Mouse (Mus musculus): Measurements from ENCODE around the gene Synpo2l. TPM values are rescaled to one million over a fixed set of nuclear protein-coding genes. Genes with fewer than 3 reads are reported as not detected.

The Synpo2l gene
- polyA plus RNA-seq, 1 experiment: 0.07 TPM

DNA sequence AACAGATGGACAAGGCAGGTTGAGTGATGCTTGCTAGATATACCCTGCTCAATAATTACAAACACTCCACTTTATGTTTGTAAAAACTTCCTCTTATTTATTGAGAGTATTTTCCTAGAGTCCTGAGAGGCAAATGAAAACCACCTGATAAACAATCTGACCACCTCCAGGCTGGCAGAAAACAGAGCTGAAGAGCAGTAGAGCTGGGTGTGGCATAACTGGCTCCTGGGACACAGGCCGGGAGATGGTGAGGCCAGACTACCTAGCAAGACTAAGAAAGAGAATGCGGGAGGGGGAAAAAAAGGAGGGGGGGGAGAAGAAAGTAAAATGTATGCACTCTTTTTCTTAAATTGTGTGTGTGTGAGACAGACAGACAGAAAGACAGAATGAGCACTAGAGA, 45.7 kb downstream of the Synpo2l start:
- peaks cover 4% of the 10 kb centered on the region; the same call in 1 of the 2 replicates for H3K4me1 ChIP-seq (ENCODE audit: control insufficient read depth, insufficient read depth, insufficient read length)
- WGBS: 79% methylated on average over 2 of the region's 2 CpGs
- no peaks in the 10 kb centered on the region for H3K36me3 ChIP-seq (ENCODE audit: control insufficient read depth, insufficient read depth, low read length)
- DNase-seq (ENCODE audit: low read depth in 1 of 2, low spot score in 2 of 2): no peak
- TF ChIP-seq POLR2A (IDR thresholded peaks at IDR 0.05; ENCODE audit: low read depth, low read length) (no peak), CTCF (IDR thresholded peaks at IDR 0.05; ENCODE audit: extremely low read depth, insufficient read depth, insufficient read length, insufficient replicate concordance) (no peak)
- H3K27ac ChIP-seq (ENCODE audit: insufficient read depth, low read length): no peak overlapping the region
- H3K4me3 ChIP-seq (ENCODE audit: extremely low read depth, insufficient read depth, insufficient read length): no peak overlapping the region
- no peaks in the 10 kb centered on the region for H3K27me3 ChIP-seq (ENCODE audit: control insufficient read depth, insufficient read depth, low read length)

DNA sequence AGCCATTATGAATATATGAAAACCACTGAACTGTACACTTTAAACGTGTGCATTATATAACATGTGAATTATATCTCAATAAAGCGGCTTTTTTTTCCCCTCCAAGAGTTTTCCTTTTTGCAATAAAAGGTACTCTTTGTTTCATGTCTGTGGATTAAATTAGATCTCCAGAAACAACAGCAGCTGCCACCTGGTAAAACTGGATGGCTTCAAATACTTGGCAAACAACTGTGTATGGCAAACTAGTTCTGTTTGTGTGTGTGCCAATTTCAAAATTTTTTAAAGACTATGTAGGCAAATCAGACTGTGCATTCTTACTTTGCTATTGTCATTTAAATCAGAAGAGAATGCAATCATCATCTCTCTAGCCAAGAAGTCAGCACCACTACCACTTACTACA, 46.3 kb downstream of the Synpo2l start:
- TF ChIP-seq CTCF (IDR thresholded peaks at IDR 0.05; ENCODE audit: extremely low read depth, insufficient read depth, insufficient read length, insufficient replicate concordance) (no peak), POLR2A (IDR thresholded peaks at IDR 0.05; ENCODE audit: low read depth, low read length) (no peak)

DNA sequence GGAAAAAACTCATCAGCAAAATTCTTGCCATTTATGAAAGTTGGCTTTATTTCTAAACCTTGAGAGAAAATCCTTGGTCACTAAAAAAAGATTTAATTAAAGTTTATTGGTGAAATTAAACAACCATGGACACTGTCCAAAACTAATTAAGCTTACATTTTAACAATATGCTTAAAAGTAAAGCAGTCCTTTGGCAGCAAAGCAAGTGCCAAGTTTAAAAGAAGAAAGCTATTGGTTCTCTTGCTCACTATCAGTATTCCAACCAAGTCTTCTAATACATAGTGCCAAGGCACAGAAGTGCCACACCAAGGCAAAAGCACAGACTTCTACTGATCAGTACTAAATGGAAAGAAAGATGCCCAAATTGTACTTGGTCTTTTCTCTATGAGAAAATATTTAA, 49.0 kb downstream of the Synpo2l start:
- no peaks in the 10 kb centered on the region for H3K36me3 ChIP-seq (ENCODE audit: control insufficient read depth, insufficient read depth, low read length)
- H3K4me3 ChIP-seq (ENCODE audit: extremely low read depth, insufficient read depth, insufficient read length): no peak overlapping the region
- no peak overlapping the region for H3K27ac ChIP-seq (ENCODE audit: insufficient read depth, low read length)
- peaks cover 4% of the 10 kb centered on the region; the same call in 1 of the 2 replicates for H3K4me1 ChIP-seq (ENCODE audit: control insufficient read depth, insufficient read depth, insufficient read length)
- DNase-seq (ENCODE audit: low read depth in 1 of 2, low spot score in 2 of 2): no peak
- H3K27me3 ChIP-seq (ENCODE audit: control insufficient read depth, insufficient read depth, low read length): no peaks in the 10 kb centered on the region
- no peak for TF ChIP-seq CTCF (IDR thresholded peaks at IDR 0.05; ENCODE audit: extremely low read depth, insufficient read depth, insufficient read length, insufficient replicate concordance)
- TF ChIP-seq POLR2A (IDR thresholded peaks at IDR 0.05; ENCODE audit: low read depth, low read length): no peak

More for the DNA sequence above, 46.3 kb downstream of the Synpo2l start:
- Histone ChIP-seq H3K4me1 (ENCODE audit: control insufficient read depth, insufficient read depth, insufficient read length) (peaks cover 4% of the 10 kb centered on the region; the same call in 1 of the 2 replicates), H3K27me3 (ENCODE audit: control insufficient read depth, insufficient read depth, low read length) (no peaks in the 10 kb centered on the region), H3K27ac (ENCODE audit: insufficient read depth, low read length) (no peak overlapping the region), H3K36me3 (ENCODE audit: control insufficient read depth, insufficient read depth, low read length) (no peaks in the 10 kb centered on the region), H3K4me3 (ENCODE audit: extremely low read depth, insufficient read depth, insufficient read length) (no peak overlapping the region)
- no peak for DNase-seq (ENCODE audit: low read depth in 1 of 2, low spot score in 2 of 2)
- 87% methylated on average over 2 of the region's 2 CpGs for WGBS

- DNase-seq (ENCODE audit: low read depth in 1 of 2, low spot score in 2 of 2): no peak
- no peak overlapping the region for H3K27ac ChIP-seq (ENCODE audit: insufficient read depth, low read length)
- H3K36me3 ChIP-seq (ENCODE audit: control insufficient read depth, insufficient read depth, low read length): no peaks in the 10 kb centered on the region
- peaks cover 4% of the 10 kb centered on the region; the same call in 1 of the 2 replicates for H3K4me1 ChIP-seq (ENCODE audit: control insufficient read depth, insufficient read depth, insufficient read length)
- no peak for TF ChIP-seq CTCF (IDR thresholded peaks at IDR 0.05; ENCODE audit: extremely low read depth, insufficient read depth, insufficient read length, insufficient replicate concordance)
- TF ChIP-seq POLR2A (IDR thresholded peaks at IDR 0.05; ENCODE audit: low read depth, low read length): no peak
- H3K4me3 ChIP-seq (ENCODE audit: extremely low read depth, insufficient read depth, insufficient read length): no peak overlapping the region
- H3K27me3 ChIP-seq (ENCODE audit: control insufficient read depth, insufficient read depth, low read length): no peaks in the 10 kb centered on the region
- WGBS: 13% methylated on average over 5 of the region's 5 CpGs
Measured at GRCm38 (mm10) chr14:20618211-20618610, 49.9 kb downstream of the Synpo2l start.

- no peak overlapping the region for H3K4me3 ChIP-seq (ENCODE audit: extremely low read depth, insufficient read depth, insufficient read length)
- no peak for DNase-seq (ENCODE audit: low read depth in 1 of 2, low spot score in 2 of 2)
- 56% methylated on average over 2 of the region's 2 CpGs for WGBS
Measured at GRCm38 (mm10) chr14:20616421-20616820, 51.7 kb downstream of the Synpo2l start.

GRCm38 (mm10) chr14:20615075-20615474, 53.1 kb downstream of the Synpo2l start:
- Histone ChIP-seq H3K36me3 (ENCODE audit: control insufficient read depth, insufficient read depth, low read length) (no peaks in the 10 kb centered on the region), H3K27me3 (ENCODE audit: control insufficient read depth, insufficient read depth, low read length) (no peaks in the 10 kb centered on the region), H3K4me1 (ENCODE audit: control insufficient read depth, insufficient read depth, insufficient read length) (peaks cover 4% of the 10 kb centered on the region; the same call in 1 of the 2 replicates), H3K4me3 (ENCODE audit: extremely low read depth, insufficient read depth, insufficient read length) (no peak overlapping the region), H3K27ac (ENCODE audit: insufficient read depth, low read length) (no peak overlapping the region)
- no peak for DNase-seq (ENCODE audit: low read depth in 1 of 2, low spot score in 2 of 2)
- no peak for TF ChIP-seq POLR2A (IDR thresholded peaks at IDR 0.05; ENCODE audit: low read depth, low read length)
- no peak for TF ChIP-seq CTCF (IDR thresholded peaks at IDR 0.05; ENCODE audit: extremely low read depth, insufficient read depth, insufficient read length, insufficient replicate concordance)
- WGBS: 97% methylated on average over 2 of the region's 2 CpGs

More at GRCm38 (mm10) chr14:20616421-20616820, 51.7 kb downstream of the Synpo2l start:
- H3K27ac ChIP-seq (ENCODE audit: insufficient read depth, low read length): no peak overlapping the region
- TF ChIP-seq POLR2A (IDR thresholded peaks at IDR 0.05; ENCODE audit: low read depth, low read length) (no peak), CTCF (IDR thresholded peaks at IDR 0.05; ENCODE audit: extremely low read depth, insufficient read depth, insufficient read length, insufficient replicate concordance) (no peak)
- no peaks in the 10 kb centered on the region for H3K27me3 ChIP-seq (ENCODE audit: control insufficient read depth, insufficient read depth, low read length)
- H3K4me1 ChIP-seq (ENCODE audit: control insufficient read depth, insufficient read depth, insufficient read length): peaks cover 4% of the 10 kb centered on the region; the same call in 1 of the 2 replicates
- H3K36me3 ChIP-seq (ENCODE audit: control insufficient read depth, insufficient read depth, low read length): no peaks in the 10 kb centered on the region

DNA sequence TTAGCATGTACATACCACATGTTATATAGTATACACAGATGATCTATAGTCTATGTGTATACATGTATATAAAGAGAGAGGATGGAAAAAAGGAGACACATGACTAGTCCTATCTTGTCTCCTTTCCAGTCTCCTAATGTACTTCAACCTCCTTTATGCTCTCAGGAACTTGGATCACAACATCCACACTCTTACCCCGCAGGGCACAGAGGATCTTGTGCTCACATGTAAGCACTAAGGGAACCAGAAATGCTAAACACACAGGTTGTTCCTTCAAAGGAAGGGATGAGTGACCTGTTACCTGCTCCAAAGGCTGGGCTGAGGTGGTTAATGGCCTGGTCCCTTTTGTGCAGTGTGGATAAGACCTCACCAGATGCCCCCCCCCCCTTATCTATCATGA, 55.3 kb downstream of the Synpo2l start:
- WGBS: 94% methylated on average over 1 of the region's 1 CpGs
- Histone ChIP-seq H3K4me1 (ENCODE audit: control insufficient read depth, insufficient read depth, insufficient read length) (no peaks in the 10 kb centered on the region), H3K36me3 (ENCODE audit: control insufficient read depth, insufficient read depth, low read length) (no peaks in the 10 kb centered on the region), H3K27me3 (ENCODE audit: control insufficient read depth, insufficient read depth, low read length) (no peaks in the 10 kb centered on the region), H3K4me3 (ENCODE audit: extremely low read depth, insufficient read depth, insufficient read length) (no peak overlapping the region), H3K27ac (ENCODE audit: insufficient read depth, low read length) (no peak overlapping the region)
- no peak for DNase-seq (ENCODE audit: low read depth in 1 of 2, low spot score in 2 of 2)
- TF ChIP-seq POLR2A (IDR thresholded peaks at IDR 0.05; ENCODE audit: low read depth, low read length): no peak
- TF ChIP-seq CTCF (IDR thresholded peaks at IDR 0.05; ENCODE audit: extremely low read depth, insufficient read depth, insufficient read length, insufficient replicate concordance): no peak

Data from spleen, adult 2 months (tissue).